Mouse (Mus musculus) hematopoietic stem cell, adult 5-6 weeks (primary cell): ENCODE measurements at regions not wholly inside any gene's neighbourhood (a gene's known extent, or its start where the extent isn't known, plus 50 kb on each side); places are given as distances from the start of the nearest gene placed in this dataset.

Experiments
- ATAC-seq, 2 experiments: fragments of 125-278 bp in 1 of 2; replicated peaks in 1 of 2; 2 replicates each; pipeline ENCODE4 v1.8.0; 2016 to 2017; ENCODE audit warnings: inconsistent platforms in 2 of 2, mild to moderate bottlenecking in 2 of 2, moderate number of reproducible peaks in 2 of 2, low read depth in 1 of 2, moderate TSS enrichment in 1 of 2; ENCODE audit not compliant: low FRiP score in 2 of 2, poor library complexity in 2 of 2, severe bottlenecking in 2 of 2, insufficient read depth in 1 of 2, low TSS enrichment in 1 of 2

DNA sequence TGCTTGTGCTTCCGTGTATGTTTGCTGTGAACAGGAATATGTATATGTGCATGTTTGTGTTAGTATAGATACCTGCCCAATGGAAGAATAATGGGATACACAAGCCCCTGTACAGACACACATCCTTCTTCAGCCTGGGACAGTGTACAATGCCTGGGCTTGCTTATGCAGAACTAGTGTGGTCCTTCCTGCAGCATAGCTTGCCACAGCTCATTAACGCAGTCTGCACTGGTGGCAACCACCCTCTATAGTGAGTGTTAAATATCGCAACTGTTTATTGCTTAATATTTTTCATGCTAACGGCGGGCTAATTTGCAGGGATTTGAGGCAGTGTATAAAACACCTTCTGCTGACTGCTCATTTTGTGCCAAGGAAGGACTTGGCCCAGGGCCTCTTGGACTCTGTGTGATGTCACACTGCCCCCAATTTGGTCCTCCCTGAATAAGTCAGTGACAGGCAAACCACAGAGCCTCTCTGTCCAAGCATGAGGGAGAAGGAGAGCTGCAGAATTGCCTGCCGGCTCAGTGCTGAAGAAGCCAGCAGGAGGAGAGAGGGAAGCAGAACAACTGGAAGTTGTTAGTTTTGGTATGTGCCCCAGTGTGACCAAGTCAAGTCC is 193.4 kb upstream of the Kdm8 start:
- ATAC-seq, result no peak

DNA sequence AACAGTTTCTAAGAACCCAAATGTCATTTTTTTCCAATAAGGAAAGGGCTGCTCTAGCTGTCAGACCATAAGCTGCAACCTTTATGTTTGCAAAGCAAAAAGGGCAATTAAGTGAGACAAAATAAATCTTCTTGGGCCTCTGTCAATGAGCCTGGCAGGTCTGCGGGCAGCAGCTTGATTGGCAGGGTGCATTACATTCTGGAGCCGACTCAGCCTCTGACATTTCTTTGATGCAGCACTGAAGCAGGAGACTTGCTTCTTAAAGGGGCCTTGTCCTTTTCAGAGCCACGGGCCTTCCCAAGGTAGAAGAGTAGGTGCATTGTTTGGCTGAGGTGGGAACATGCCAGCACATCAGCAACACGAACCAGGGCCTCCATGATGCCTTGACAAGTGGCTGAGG is 190.2 kb upstream of the Kdm8 start:
- ATAC-seq, result no peak

DNA sequence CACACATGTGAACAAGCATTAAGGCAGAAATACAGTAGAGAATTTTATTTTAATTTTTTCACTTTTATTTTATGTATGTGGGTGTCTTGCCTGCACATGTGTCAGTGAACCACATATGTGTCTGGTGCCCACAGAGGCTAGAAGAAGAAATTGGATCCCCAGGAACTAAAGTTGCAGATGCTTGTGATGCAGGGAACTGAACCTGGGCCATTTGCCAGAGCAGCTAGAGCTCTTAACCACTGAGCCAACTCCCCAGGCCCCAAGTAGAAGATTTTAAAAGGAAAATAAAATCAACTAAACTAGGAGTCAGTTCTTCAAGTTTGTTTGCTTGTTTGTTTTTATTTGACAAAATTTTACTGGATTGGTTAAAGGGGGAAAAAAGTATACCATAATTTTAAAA is 185.5 kb upstream of the Kdm8 start:
- ATAC-seq, result no peak

DNA sequence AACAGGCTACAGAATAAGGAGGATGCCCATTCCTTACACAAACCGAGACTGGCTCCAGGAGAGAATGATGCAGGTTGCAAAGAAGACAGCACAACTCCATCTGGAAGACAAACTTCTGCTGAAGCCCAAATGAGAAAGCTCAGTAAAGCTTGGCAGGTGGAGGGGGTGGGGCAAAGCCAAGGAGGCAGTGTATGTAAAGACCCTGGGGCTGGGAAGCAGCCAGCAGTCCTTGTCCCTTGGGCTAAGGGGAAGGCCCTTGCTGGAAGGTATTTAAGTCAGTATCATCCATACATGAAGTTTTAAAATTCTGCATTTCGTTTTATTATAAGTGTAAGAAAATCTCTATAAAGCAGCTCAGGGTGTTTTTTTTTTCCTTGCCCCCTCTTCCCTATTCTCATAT is 182.3 kb upstream of the Kdm8 start:
- no peak for ATAC-seq

DNA sequence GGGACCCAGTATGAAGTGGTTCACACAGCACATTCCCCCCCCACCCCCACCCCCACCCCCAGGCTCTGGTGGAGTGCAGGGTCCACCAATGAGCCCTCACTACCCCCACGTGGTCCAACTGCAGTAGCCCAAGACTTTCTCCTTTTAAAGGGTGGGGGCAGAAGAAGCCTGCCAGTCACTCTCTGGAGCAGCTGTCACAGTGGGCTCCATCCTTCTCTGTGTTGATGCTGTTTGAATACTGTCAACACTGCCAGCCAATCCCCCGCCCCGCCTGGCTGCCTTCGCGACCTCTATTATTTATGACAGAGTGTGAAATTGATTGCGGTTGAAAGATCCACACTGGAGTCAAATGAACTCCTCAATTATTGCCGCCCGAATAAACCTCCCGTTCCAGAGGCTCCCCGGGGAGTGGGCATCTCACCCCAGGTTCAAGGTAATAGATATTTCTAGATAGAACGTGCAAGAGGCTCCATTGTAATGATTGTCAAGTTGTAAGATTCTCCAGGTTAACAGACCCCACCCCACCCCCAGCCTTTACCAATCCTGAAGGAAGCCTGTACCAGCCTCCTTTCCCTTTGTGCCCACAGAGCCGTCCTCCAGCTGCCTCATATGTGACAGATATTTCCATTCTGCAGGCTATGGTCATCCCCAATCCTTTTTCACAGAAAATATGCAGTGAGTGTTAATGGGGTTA is 181.7 kb upstream of the Kdm8 start:
- no peak for ATAC-seq

DNA sequence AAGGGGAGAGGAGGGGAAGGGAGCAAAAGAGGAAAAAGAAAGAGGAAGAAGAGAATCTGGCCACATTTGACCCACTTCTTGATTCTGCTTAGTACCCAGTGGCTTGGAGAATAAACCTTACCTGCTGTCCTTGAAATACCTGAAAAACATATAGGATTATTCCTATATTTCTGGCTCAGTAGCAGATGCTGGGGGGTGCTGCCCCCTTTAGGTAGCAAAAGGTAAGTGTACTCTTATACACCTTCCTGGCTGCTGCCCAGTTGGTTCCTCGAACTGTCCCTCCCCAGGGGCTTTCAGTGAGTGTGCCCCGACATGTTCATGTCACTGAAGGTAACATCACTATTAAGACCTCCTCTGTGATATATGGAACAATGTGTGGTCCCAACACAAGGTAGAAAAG is 180.7 kb upstream of the Kdm8 start:
- ATAC-seq, result no peak

DNA sequence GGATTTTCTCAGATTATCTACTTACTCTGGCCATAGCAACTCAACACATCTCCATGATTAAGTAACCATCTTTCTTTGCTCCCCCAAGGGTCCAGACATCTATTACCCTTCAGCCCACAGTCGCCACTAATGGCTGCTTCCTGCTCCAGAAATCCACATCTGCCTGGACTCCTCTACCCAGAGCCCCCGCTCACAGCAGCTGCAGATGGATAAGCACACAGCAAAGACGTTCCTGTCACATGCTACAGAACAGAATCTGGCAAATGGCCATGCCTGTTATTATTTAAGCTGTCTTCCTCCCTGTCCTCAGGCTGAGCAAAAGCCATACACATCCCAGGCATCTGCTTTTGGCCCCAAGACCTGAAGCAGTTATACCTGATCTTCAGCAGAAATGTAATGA is 173.8 kb upstream of the Kdm8 start:
- ATAC-seq, result no peak

DNA sequence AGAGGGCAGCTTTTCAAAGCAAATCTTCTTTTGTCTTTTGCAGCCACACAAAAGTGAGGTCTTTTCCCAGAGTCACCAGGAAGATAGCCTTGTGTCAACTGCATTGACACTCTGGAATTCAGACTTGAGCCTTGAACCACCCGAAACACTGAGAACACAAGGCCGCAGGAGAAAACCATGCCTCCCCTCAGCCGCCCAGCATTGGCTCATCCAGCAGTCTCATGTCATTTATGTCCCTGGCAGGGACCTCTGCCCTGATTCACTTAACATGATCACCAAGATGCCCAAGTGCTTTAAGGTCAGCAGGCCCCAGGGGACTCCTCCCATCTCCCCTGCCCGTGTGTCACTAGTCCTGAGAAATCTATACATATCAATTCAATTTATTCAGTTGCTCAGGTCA is 173.1 kb upstream of the Kdm8 start:
- no peak for ATAC-seq

DNA sequence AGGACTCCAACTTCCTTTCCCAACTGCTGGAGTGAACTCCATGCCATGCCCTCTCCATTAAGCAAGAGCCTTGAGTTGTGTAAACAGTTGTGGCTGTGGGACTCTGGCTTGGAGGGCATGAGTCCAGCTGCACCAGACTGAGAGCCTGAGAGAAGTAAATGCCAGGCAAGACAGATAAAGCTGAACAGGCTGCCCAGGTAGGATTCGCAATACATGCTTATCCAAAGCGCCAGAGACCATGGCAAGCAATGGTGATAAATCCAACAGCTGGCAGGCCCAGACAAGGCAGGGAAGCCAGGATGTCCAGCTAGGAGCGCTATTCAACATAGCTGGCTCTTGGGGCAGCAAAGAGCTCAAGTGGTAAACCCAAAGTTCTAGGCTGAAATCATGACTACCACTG is 163.1 kb upstream of the Kdm8 start:
- ATAC-seq, result no peak

DNA sequence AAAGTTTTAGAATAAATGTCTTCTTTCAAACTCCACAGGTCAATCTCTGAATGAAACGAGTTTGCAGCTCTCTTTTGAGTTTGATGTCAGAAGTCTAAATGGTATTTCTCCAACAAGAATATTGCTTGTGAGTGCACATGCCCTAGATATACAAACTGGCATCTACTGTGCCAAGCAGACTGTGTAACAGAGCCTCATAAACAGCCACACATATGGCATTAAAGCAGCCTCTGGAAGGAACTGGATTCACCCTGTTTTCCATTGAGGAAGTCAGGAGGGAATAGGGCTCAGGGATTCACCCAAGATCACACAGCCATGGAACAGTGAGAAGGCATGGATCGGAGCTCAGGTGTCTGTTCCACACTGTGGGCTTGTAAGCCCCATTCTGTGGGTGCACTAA is 149.2 kb upstream of the Kdm8 start:
- no peak for ATAC-seq

DNA sequence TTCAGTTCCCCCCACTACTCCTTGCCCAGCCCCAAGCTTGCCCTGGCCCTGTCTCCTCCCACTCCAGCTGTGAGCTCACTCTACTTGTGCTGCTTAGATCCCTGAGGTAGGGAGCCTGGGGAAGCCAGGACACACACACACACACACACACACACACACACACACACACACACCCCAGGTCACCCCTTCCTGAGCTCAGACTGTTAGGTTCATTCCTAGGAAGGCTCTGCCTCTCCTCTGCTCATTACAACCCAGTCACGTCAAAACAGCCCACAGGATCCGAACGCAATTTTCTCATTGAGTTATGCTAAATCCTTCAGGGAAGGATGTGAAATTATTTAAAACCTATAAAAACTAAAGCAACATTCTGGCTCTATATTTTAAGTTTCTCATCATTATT is 136.0 kb upstream of the Kdm8 start:
- ATAC-seq, result no peak

DNA sequence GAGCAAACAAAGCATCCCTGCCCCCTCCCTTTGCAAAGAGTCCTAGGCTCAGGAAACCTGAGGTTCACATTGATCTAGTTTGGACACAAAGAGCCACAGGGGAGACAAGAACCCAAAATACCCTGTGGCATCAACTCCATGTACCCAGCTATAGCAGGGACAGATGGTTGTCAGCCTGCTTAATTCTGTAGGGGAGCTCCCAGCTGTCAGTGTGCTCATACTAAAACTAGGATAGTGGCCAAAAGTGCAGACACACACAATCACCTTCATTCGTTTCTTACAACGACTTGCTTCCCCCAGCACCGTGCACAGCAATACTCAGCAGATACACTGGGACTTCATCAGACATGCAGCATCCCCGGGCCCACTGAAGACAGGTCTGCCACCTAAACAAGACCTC is 133.5 kb upstream of the Kdm8 start:
- ATAC-seq, result no peak

DNA sequence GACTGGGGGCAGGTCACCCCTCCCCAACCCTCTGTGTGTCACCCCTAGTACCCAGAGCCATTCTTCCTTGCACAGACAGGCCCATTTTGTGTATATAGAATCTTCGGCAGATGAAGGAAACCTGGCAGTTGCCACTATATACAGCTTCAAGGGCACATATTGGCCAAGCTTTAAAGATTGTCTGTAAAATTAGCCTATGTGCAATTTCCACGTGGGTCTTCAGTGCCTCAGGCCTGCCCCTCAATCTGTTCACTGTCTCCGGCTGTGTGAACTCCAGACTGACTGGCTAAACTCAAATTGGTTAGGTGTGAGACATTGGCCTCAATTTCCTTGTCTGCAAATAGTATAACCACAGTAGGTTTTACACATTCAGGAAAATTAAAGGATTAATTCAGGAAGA is 130.9 kb upstream of the Kdm8 start:
- ATAC-seq, result no peak

DNA sequence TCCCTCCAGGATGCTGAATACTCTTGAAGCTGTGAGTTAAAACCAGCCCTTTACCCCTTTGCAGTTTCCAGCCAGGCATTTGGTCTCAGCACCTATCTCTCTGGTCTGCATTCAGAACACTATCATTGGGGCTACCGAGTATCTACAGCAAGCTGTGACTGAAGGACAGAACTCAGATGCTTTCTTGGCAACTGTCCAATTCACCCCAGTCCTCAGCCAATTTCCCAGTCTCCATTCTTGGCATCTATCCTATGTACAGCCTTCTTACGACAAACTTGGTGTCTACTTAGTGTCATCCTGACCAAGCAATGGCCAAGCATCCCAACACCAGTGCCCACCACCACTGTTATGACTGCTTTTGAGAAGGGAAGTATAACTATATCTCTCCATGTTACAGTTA is 109.7 kb upstream of the Kdm8 start:
- no peak for ATAC-seq

DNA sequence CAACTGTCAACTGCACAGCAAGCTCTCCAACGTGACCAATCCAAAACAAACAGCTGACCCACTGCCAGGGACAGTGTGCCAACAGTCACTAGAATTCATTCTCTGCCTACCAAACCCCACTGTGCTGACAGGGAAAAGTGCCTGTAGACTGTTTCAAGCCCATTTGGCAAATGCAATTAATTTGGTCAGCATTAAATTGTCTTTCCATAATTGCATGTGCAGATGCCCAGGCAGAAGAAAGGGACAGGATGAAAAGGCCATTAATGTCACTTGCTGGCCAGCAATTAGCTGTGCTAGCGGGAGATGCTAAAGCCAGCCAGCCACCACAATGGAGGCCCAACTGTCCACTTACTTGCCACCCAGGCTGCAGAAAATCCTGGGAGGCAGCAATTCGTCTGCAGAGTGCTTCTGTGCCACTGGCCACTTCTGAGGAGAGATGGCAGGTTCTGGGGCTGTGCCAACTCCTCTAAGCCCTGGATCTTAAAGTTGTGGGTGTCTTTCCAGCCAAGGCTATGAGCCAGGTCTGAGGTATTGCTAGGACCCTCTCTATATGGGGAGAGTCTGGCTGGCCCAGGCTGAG is 108.8 kb upstream of the Kdm8 start:
- ATAC-seq, result no peak

DNA sequence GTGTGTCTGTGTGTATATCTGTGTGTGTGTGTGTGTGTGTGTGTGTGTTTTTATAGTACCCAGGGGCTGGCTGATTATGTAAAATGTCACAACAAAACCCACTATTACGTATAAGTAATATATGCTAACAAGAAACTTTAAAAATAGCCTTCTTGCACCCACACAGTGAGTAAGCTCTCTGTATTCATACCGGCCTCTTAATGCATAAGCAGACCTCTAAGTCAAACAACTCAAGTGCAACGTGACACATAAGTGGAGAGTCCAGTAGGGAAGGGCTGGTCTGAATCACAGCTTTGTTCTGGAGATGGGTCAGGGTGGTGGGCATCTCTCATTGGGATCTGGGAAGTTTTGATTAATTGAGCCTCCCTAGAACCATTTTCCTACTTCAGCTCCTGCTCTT is 107.7 kb upstream of the Kdm8 start:
- ATAC-seq, result no peak

DNA sequence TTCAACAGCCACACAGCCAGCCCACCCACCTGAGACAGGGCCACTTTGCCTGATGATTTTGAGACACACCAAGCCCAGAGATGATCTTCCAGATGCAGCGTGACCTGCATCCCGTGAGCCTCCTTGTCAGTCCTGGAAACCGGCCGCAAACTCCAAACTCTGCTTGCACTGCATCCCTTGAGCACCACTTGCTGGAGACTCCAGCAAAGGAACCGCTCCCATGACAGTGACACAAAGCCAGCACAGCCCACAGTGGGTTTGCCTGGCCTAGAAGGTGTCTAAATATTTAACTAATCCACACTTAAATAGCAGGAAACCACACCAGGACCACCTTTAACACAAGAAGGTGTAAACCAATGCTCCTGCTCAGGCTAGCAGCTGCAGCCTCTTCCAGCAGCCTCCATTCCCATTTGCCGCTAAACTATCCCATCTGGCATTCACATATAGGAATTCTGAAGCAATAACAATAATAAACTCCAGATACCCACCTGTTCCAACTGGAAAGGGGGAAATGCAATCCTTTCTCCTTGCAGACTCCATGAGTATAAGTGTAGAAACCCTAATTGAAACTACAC is 106.2 kb upstream of the Kdm8 start:
- ATAC-seq, result no peak

DNA sequence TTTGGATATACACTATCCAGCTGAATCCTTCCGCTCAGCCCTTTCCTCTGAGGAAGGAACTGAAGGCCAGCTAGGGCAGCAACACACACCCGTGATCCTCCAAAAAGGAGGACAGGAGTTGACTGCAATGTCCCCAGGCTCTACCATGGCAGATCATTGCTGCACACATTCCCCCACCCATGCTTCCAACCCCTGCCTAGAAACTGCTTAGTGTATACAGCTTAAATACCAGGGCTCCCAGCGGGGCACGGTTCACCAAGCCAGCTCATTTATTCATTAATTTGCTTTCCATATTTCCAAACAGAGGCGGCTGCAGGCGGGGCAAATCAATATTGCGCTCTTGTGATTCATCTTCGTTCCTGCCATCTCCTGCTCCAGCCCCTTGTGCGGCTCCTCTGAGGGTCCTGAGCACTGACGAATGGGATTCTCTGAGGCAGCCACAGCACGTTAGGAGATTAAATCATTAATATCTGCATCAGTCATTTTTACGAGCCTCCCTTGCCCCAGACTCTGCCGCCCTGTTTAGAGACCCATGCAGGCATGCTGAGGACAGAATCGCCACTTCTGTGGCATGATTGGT is 104.1 kb upstream of the Kdm8 start:
- ATAC-seq, result no peak
